Mouse (Mus musculus) neural tube, embryonic 14.5 days (tissue): Measurements from ENCODE around the gene Upk1a. TPM values are rescaled to one million over a fixed set of nuclear protein-coding genes. Genes with fewer than 3 reads are reported as not detected.

Experiments
- ATAC-seq: fragments of 200-750 bp; cut with Nextera tagmentation; 2 replicates; pipeline ENCODE4 v1.8.0; 2017; ENCODE audit warnings: low read depth, mild to moderate bottlenecking, moderate TSS enrichment, moderate library complexity
- H3K27ac ChIP-seq: fragments of 300-500 bp; sonication (generic); 2 replicates; pipeline ENCODE4 v1.5.1; 2014; ENCODE audit warnings: low read depth, mild to moderate bottlenecking, control low read depth, low read length, moderate library complexity, mixed read lengths
- H3K27me3 ChIP-seq: fragments of 300-500 bp; sonication (generic); 2 replicates; pipeline ENCODE4 v1.6.1; 2014; ENCODE audit warnings: low read length; ENCODE audit not compliant: control insufficient read depth, insufficient read depth
- H3K36me3 ChIP-seq: fragments of 300-500 bp; sonication (generic); 2 replicates; pipeline ENCODE4 v1.6.1; 2014; ENCODE audit warnings: low read length, mixed read lengths; ENCODE audit not compliant: control insufficient read depth, insufficient read depth
- H3K4me1 ChIP-seq: fragments of 300-500 bp; sonication (generic); 2 replicates; pipeline ENCODE4 v1.6.1; 2014; ENCODE audit warnings: low read length; ENCODE audit not compliant: control insufficient read depth, insufficient read depth
- H3K4me2 ChIP-seq: fragments of 300-500 bp; sonication (generic); 2 replicates; pipeline ENCODE4 v1.6.1; 2014; ENCODE audit warnings: mild to moderate bottlenecking, low read depth, low read length, control low read depth
- H3K4me3 ChIP-seq: fragments of 300-500 bp; sonication (generic); 2 replicates; pipeline ENCODE4 v1.5.1; 2014; ENCODE audit warnings: low read depth, low read length, control low read depth, mixed read lengths
- H3K9ac ChIP-seq: fragments of 300-500 bp; sonication (generic); replicated peaks from 2 replicates; pipeline ENCODE4 v1.6.1; 2014; ENCODE audit warnings: low read depth, mild to moderate bottlenecking, control low read depth, low read length, mixed read lengths
- H3K9me3 ChIP-seq: fragments of 300-500 bp; sonication (generic); 2 replicates; pipeline ENCODE4 v1.6.1; 2016; ENCODE audit warnings: low read length; ENCODE audit not compliant: control insufficient read depth
- WGBS: fragments of 180-500 bp; shearing (Covaris S2); extraction: QIAGEN DNeasy Blood & Tissue Kit; methylation state at CpG from one replicate; pipeline ENCODE4 v1.1.7; 2014; 5-methylcytosine and 5-hydroxymethylcytosine counted together
- polyA plus RNA-seq: library from polyadenylated mRNA; unstranded; fragments of >200 nt; fragmentation: Nextera tagmentation; extraction: Ambion mirVana; gene quantifications from 2 replicates; pipeline ENCODE4 v1.2.1, GENCODE M21; 2014

Gene Upk1a
- polyA plus RNA-seq, 1 experiment from 2014 or later: 0.43 TPM

DNA sequence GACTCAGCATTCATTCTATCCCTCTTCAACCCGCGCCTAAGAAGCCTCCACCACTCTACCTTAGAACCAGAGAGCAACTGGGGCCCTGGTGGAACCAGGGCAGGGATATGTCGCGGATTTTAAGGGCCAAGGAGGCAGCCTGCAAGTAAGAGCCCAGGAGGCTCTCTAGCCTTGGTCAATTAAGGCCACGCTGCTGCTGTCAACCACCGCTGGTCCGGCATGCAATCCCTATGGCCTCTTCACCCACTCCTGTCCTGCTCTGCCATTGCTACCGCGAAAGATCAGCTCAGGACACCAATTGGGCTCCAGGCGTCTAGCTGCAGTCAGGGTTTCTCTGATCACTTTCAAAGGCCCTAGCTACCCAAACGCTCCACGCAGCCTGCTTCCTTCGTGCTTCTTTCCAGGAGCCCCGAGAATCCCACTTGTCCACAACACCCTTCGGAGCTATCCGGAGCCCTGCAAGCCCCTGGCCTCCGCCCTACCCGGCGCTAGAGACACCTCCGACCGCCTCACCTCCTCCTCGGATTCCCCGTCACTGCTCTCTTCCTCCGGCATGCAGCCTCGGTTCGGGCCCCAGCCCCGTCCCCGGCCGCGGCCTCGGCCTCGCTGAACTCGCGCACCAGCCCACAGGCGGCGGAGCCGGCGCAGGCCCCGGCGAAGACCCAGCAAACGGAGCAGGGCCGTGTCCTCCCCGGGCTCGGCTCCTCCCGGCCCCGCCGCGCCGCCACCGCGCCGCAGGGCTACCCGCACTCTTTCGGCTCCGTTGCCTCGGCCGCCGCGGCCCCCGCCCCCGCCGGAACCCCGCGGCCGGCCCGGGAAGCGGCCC lies 24.6 kb downstream of the Upk1a start:
- Histone ChIP-seq H3K36me3 (peaks cover 36% of the 10 kb centered on the region), H3K9ac (peak overlapping the region; percentile 96), H3K4me3 (peak overlapping the region; percentile 93), H3K27ac (peak overlapping the region; percentile 92), H3K9me3 (no peaks in the 10 kb centered on the region), H3K4me1 (peaks cover 13% of the 10 kb centered on the region), H3K27me3 (peaks cover 3% of the 10 kb centered on the region; the same call in 1 of the 2 replicates), H3K4me2 (peak overlapping the region; percentile 97)
- ATAC-seq: peak; percentile 36
- WGBS: under 1% methylated on average over 54 of the region's 67 CpGs

GRCm38 (mm10) chr7:30586455-30587020 lies 26.1 kb downstream of the Upk1a start:
- H3K36me3 ChIP-seq: peaks cover 50% of the 10 kb centered on the region
- peaks cover 13% of the 10 kb centered on the region for H3K4me1 ChIP-seq
- no peak overlapping the region for H3K4me3 ChIP-seq
- H3K27ac ChIP-seq: no peak overlapping the region
- H3K4me2 ChIP-seq: peak overlapping the region; percentile 97; the same call in 1 of the 2 replicates
- WGBS: 91% methylated on average over 28 of the region's 28 CpGs
- no peak overlapping the region for H3K9ac ChIP-seq
- ATAC-seq: no peak
- peaks cover 3% of the 10 kb centered on the region; the same call in 1 of the 2 replicates for H3K27me3 ChIP-seq
- H3K9me3 ChIP-seq: no peaks in the 10 kb centered on the region

- Histone ChIP-seq H3K9me3 (no peaks in the 10 kb centered on the region), H3K4me2 (no peak overlapping the region), H3K4me3 (no peak overlapping the region), H3K9ac (no peak overlapping the region), H3K27ac (no peak overlapping the region), H3K4me1 (peaks cover 13% of the 10 kb centered on the region), H3K27me3 (peaks cover 3% of the 10 kb centered on the region; the same call in 1 of the 2 replicates), H3K36me3 (peaks cover 60% of the 10 kb centered on the region)
- WGBS: 97% methylated on average over 7 of the region's 7 CpGs
- no peak for ATAC-seq
These were observed 27.5 kb downstream of the Upk1a start for GRCm38 (mm10) chr7:30585170-30585569.

DNA sequence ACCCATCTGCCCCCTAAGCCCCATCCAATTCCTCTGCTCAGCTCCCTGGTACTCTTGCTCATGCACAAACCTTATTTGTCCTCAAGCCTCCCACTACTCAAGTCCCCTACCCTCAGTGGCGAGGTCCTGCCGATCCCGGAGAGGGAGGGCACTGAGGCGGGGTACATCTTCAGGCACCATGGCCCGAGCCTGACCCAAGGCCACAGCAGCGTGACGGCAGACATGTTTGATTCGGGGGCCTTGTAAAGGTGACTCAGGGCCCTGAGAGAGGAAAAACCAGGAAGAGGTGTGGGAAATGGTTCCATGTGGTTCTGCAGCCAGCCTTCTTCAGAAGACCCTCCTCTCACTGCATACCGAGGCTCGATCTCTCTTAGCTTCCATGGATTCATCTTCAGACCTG lies 28.3 kb downstream of the Upk1a start:
- no peak overlapping the region for H3K4me2 ChIP-seq
- H3K27ac ChIP-seq: no peak overlapping the region
- peaks cover 3% of the 10 kb centered on the region; the same call in 1 of the 2 replicates for H3K27me3 ChIP-seq
- peaks cover 13% of the 10 kb centered on the region for H3K4me1 ChIP-seq
- peaks cover 69% of the 10 kb centered on the region for H3K36me3 ChIP-seq
- H3K4me3 ChIP-seq: no peak overlapping the region
- H3K9ac ChIP-seq: no peak overlapping the region
- no peaks in the 10 kb centered on the region for H3K9me3 ChIP-seq
- WGBS: 93% methylated on average over 10 of the region's 10 CpGs
- ATAC-seq: no peak

GRCm38 (mm10) chr7:30581547-30581946 lies 31.1 kb downstream of the Upk1a start:
- peaks cover 94% of the 10 kb centered on the region for H3K36me3 ChIP-seq
- no peak overlapping the region for H3K4me2 ChIP-seq
- no peak overlapping the region for H3K27ac ChIP-seq
- peaks cover 1% of the 10 kb centered on the region; the same call in 1 of the 2 replicates for H3K4me1 ChIP-seq
- 97% methylated on average over 16 of the region's 16 CpGs for WGBS
- H3K9me3 ChIP-seq: no peaks in the 10 kb centered on the region
- no peak overlapping the region for H3K4me3 ChIP-seq
- H3K27me3 ChIP-seq: no peaks in the 10 kb centered on the region
- no peak for ATAC-seq
- no peak overlapping the region for H3K9ac ChIP-seq

DNA sequence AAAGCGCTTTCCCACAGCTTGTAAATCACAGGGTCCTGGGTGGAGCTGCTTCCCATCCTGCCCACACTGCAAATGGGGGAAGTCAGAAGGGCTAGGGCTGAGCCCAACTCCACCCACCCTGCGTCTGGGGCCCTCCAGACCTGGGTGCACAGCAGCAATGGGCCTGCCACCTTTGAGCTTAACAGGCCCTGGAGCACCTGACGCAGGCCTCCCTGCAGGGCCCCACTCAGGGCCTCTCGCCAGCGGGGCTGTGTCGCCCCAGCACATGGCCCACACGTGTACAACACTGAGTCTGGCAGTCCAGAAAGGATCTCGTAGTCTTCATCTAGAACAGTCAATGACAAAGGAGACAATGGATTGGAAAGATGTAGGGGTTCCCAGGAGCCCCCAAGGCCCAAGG lies 32.7 kb downstream of the Upk1a start:
- WGBS: 95% methylated on average over 8 of the region's 8 CpGs

DNA sequence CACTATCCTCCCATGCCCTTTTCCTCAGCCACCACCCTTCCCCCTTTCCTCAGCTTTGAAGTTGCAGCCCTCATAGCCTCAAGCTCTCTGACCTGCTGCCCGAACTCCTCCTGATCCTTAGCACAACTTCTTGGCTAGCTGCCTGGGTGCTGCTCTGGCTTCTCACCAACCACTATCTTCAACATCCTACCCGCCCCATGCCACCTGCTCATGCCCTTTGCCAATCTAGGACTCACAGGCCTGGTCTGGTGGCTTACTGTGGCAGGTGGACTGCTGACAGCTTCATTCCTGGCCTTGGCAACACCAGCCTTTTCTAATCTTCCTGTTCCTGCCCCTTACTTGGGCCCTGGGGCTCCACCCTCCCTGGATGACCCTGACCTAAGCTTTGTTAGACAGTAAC lies 39.7 kb downstream of the Upk1a start:
- Histone ChIP-seq H3K9ac (no peak overlapping the region), H3K36me3 (peaks cover 92% of the 10 kb centered on the region), H3K27me3 (no peaks in the 10 kb centered on the region), H3K4me3 (no peak overlapping the region), H3K4me2 (no peak overlapping the region), H3K4me1 (no peaks in the 10 kb centered on the region), H3K9me3 (no peaks in the 10 kb centered on the region), H3K27ac (no peak overlapping the region)
- 96% methylated on average over 2 of the region's 2 CpGs for WGBS
- ATAC-seq: no peak

More for the DNA sequence above, 32.7 kb downstream of the Upk1a start:
- Histone ChIP-seq H3K27ac (no peak overlapping the region), H3K9ac (no peak overlapping the region), H3K4me1 (no peaks in the 10 kb centered on the region), H3K9me3 (no peaks in the 10 kb centered on the region), H3K4me2 (no peak overlapping the region), H3K36me3 (peaks cover 95% of the 10 kb centered on the region), H3K4me3 (no peak overlapping the region), H3K27me3 (no peaks in the 10 kb centered on the region)
- ATAC-seq: no peak

DNA sequence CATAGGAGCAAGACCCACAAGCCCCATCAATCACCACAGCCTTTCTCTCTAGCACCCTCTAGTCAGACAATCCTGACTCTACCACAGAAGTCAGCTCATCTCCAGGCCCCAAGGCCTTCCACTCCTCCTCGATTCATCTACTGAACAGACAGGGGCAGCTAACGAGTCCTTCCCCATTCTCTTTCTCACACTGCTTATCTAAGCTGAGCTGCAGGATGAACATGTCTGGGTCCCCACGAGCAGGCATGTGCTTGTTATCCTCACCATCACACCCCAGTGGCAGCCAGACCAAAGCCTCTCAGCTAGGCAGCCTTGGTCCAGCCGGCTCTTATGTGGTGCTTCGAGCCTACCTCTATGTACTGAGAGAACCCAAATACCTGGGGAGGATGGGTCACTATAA lies 40.3 kb downstream of the Upk1a start:
- Histone ChIP-seq H3K9ac (no peak overlapping the region), H3K27ac (no peak overlapping the region), H3K9me3 (no peaks in the 10 kb centered on the region), H3K4me3 (no peak overlapping the region), H3K4me1 (no peaks in the 10 kb centered on the region), H3K4me2 (no peak overlapping the region), H3K36me3 (peaks cover 89% of the 10 kb centered on the region), H3K27me3 (no peaks in the 10 kb centered on the region)
- WGBS: 91% methylated on average over 5 of the region's 5 CpGs
- ATAC-seq: no peak

- Histone ChIP-seq H3K4me3 (no peak overlapping the region), H3K4me1 (peaks cover 7% of the 10 kb centered on the region), H3K27ac (no peak overlapping the region), H3K9me3 (no peaks in the 10 kb centered on the region), H3K9ac (no peak overlapping the region), H3K36me3 (peaks cover 58% of the 10 kb centered on the region), H3K27me3 (no peaks in the 10 kb centered on the region), H3K4me2 (no peak overlapping the region)
- WGBS: 92% methylated on average over 11 of the region's 11 CpGs
- ATAC-seq: no peak
These were observed 45.1 kb downstream of the Upk1a start for GRCm38 (mm10) chr7:30567555-30567954.
